Mouse (Mus musculus) mouse embryonic stem cell (cell line): ENCODE results near the gene Lyl1.

ENCODE experiments used
- in situ Hi-C, 2 experiments: fragments of 300-500 bp; cut with MboI; formaldehyde crosslinking; loops; 1 replicate in 1 of 2; 3 replicates in 1 of 2; pipeline ENCODE4 v1.14.3; 2019 to 2020; ENCODE audit warnings: low sequenced_read_pairs in 2 of 2, low pct_unique_long_range_greater_than_20kb in 1 of 2, mixed read lengths in 1 of 2; ENCODE audit not compliant: unreplicated experiment in 1 of 2

Lyl1 gene

DNA sequence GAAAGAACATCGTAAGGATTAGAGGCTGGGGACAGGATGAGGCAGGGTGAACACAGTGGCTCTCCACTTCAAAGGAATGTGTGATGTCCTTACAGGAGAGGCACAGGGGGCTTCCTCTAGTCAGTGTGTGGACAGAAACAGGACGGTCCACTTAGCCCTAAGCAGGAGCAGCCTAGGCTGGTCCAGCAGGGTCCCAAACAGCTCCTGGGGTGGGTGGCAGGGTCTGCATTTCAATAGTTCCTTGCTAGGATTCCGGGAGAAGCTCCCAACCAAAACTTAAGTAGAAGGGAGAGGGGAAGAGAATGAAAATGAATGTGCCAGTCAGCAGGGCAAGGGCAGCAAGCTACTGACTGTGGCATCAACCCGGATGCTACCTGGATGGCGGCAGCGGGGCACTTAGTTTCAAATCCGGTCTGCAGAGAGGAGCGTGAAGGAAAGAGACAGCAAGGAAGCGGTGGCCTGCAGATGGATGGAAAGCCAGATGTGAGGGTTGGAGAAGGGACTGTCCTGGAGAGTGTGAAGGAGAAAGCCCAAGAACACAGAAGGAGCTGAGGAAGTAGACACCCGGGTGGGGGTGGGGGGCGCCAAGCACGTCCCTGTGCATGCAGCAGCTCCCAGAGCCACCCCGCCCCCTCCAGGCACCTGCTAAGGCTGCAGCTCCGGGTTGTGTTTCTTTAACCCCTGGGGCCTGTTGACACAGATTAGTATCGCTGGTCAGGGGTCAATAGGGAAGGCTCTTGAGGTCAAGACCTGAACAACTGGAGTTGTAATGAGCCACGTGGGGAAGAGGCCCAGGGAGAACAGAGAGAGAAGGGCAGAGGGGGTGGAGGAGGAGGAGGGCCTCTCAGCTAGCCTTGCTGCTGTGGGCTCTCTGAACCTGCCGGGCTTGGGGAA, 44.0 kb downstream of the Lyl1 start:
- in situ Hi-C loops, result loop anchor here in 1 of 2 experiments (5.0 kb wide), 1 partner anchor 42 kb away; no protein-coding TSS in a partner anchor

DNA sequence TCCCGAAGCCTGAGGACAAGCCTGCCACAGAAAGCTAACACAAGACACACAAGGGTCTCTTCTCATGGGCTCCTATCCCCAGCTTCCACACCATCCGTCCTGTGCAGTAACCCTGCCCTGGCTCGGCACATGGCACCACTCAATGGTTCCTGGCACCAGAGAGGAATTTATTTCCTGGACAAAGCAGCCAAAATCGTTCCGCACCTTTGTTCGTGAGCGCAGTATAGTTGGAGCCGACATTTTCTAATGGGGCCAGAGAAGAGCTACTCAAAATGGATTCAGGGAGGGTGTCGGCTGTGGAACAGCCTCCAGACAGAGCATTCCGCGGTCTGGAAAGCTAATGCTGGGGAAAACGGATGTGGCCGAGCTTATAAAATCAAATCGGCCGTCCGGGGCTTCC, 48.3 kb downstream of the Lyl1 start:
- in situ Hi-C loops, result loop anchor here in 1 of 2 experiments (5.0 kb wide), 1 partner anchor 38 kb away; no protein-coding TSS in a partner anchor

DNA sequence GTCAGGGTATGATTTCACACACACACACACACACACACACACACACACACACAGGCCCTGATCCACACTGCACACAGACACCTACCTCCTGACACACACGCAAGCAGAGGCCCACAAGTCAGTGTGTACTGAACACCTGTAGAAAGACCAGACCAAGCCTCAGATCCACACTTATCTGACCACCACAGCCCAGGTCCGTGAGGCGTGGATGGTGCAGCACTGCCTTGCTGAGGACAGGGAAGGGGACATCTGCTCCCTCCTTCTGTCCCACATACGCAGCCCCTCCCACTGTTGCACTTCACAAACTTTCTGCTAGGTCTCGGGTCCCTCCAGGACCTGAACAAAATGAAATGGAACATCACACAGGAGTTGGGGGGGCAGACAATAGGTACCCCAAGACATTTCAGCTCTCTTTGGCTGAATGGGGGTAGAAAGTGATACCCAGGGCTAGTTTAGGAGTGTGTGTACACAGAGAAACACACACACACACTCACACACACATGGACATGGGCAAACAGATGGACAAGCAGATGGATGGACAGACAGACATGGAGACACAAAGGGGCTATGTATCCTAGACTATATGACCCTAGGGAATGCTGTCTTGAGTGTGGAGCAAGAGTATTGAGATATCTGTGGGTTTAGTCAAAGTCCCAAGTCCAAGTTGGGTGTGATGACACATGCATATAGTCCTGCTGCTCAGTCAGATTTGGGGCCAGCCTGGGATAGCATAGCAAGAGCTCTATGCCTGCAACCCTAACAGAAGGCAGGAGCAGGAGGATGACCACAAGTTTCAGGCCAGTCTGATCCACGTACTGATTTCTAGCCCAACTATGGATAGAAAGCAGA, 51.7 kb downstream of the Lyl1 start:
- in situ Hi-C loops, result no loop called here
